Mouse (Mus musculus) 3134 (cell line): ENCODE measurements around the gene Mapkbp1.

Experiments
- DNase-seq: peaks from one replicate; pipeline ENCODE4 v3.0.0-alpha.2; 2011; ENCODE audit warnings: low spot score; ENCODE audit not compliant: insufficient read length; ENCODE audit errors: extremely low read depth

The Mapkbp1 gene

DNA sequence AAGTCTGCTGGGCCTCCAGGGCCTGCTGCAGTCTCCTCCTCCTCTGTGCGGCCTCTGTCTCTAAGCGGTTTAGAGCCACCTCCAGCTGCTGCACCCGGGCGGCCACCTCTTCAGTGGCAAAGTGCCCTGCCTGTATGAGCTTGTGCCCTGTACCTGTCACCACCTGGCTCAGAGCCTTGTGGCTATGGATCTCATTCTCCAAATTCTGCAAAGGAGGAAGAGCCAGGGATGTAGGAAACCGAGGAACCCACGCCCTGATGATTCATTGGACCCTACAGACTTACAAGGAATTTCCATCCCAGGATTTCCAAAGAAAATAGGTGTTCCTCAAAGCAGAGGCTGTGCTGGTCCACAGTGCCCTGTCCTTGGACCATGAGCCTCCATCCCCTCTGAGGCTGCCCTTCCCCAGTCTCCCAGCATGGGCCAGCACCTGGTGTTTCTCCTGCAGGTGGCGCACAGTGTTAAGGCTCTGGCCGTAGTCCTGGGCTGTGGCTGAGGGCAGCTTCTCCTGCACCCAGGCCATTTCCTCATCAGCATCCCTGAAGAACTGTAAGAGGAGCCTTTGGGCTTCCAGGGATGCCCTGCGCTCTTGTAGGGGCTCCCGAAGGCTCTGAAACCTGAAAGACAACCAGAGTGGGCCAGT is 77.3 kb downstream of the Mapkbp1 start:
- peak; percentile 41 for DNase-seq

DNA sequence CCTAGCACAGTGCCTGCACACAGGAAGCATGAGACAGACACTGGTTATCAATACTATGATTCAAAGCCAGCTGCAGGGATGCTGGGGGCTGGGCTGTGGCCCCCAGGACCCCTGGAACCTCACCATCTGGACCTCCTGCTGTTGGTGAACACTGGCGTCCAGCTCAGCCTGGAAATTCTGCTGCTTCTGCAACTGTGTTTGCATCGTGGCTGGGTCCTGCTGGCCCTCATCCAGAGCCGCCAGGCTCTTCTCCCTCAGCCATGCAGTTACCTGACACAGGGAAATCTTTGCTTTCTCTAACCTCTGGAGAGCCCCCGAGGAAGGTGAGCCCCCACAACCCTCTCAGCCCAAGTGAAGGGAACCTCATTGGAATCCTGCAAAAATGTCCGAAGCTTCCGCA is 78.9 kb downstream of the Mapkbp1 start:
- no peak for DNase-seq

DNA sequence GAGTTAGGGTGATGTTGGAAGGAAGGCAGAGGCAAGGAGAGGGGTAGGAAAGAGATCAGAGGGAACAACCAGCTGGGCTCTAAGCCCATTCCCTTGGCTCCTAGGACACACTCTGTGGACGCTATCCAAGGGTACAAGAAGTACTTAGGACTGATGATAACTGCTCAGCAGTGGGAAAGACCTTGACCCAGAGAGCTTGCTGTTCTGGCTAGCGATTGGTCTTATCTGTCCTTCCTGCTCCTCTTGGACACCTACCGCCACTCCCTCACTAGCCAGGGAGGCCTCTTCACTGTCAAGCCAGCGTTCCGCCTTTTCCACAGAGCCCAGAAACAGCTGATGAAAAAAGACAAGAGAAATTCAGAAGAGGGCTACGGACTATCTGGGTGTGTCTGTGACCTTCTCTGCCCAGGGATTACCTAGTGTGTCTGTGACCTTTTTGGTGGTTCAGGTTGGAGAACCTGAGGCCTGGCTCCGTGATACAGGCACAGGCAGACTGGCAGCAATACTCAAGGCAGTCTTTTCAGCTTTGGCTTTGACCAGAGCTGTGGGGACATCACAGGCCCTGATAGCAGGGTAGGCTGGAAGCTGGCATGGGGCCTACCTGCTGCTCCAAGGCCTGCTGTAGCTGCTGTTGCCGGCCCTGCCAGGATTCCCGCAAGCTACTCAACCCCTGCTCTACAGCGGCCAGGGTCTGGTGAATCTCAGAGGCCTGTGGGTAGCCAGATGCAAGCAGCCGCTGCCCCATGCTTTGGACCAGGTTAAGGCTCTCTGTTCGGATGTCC is 82.5 kb downstream of the Mapkbp1 start:
- no peak for DNase-seq

DNA sequence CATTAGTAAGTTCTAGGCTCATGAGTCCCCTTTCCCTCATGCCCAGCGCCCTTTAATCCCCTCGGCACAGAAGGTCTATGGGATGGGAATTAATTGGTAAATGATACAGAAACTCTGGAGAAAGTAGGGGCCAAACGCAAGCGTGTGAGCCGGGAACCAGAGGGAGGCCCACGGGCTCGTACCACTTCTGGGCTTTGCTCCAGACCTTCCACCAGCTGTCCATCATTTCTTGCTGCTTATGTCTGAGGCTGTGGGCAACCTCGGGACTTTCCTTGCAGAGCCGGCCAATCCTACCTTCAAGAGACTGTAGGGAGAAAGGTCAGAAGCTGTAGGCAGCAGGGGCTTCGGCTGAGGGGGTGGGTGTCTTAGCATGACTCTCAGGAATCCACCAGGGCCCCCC is 83.4 kb downstream of the Mapkbp1 start:
- DNase-seq = no peak

DNA sequence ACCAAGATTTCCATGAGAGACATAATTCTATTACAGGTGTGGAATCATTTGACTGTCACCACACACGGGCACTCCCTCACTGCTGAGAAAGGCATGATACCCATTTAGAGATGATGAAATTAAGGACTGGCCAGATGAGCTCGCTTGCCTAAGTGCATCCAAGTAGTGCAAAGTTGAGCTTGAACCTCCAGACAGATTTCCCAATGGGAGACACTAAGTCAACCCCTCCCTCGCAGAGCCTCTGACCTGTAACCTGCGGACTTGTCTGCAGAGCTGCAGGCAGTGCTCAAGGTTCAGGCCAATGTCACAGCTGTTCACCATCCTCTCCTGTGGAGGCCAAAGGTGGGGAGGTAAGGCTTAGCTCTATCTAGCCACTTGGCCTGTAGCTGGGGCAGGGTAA is 86.3 kb downstream of the Mapkbp1 start:
- DNase-seq = no peak

DNA sequence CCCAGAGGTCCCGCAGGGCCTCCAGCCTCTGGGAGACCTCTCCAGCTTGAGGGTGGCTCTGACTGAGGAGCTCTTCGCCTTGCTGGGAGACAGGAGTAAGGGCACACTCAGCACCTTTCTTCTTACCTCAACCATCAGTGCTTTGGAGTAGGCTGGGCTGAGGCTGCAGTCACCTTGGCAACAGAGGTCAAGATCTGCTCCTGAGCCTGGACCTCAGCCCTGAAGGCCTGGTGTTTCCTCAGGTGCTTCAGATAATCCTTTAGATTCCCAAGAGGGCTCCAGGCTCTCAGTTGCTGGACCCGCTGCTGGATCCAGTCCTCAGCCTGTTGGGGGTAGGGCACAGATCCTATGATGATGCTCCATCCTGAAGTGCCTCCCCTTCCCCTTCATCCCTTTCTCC is 87.0 kb downstream of the Mapkbp1 start:
- DNase-seq = no peak

DNA sequence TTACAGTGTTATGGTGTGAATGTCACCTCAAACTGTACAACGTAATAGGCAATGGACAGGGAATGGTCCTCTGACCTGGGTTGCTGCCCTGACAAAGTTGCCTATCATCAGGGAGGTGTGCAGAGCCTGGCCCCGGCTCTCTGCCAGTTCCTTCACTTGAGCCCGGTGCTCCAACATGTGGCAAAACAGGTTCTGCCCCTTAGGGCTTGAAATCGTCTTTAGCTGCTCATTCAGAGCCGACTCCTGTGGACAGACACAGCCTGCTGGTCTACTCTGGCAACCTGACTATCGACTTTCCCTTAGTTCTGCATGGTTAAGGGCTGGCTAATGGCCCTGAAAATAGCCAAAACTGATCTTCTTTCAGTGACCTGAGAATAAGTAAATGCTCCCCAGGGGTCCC is 87.7 kb downstream of the Mapkbp1 start:
- no peak for DNase-seq

DNA sequence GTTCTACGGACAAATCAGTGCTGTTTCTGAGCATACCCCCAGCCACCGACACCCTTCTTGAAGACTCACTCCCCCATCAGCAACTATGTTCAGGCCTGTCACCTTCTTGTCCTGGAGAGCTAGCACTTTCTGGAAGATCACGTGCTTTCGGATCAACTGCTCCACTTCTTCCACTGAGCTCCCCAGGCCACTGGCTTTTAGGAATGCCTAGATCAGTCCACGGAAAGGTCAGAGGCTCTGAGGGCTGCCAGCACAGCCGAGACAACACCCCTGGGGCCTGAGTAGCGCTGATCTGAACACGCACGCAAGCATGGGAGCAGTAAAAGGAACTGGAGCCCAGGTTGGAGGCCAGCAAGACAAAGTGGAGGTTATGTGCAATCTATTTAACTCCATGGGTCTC is 88.2 kb downstream of the Mapkbp1 start:
- DNase-seq = no peak

DNA sequence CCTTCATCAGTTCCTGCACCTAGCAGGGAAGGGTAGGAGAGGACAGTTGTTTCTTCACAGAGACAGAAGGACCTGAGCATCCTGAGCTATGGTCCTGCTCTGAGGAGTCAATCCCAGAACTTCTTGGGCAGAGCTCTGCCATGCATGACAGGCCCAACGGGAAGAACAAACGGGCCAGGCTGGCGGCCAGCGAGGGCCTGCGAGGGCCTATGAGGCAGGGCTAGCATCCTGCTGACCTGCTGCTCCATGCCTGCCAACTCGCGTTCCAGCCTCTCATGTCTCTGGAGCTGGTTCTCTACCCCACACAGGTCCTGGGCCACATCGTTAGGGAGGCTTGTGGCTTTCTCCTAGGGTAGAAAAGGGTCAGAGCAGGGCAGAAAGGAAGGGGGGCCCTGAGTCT is 89.7 kb downstream of the Mapkbp1 start:
- DNase-seq = no peak

DNA sequence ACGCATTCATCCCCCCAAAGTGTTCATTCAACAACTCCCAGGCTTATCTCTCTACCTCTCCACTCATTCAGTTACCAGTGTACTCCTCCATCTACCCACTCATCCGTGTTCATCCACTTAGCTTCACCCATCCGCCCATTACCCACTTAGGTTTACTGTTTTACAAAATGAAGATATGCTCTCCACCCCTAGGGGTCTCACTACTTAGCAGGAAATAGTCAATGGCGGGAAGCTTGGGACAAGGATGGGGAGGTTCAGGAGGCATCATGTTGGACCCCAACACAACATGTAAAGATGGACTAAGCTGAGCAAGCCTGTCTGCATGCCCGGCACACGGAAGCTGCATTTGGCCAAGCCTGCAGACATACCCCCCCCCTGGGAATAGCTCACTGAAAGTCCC is 92.1 kb downstream of the Mapkbp1 start:
- DNase-seq = no peak

DNA sequence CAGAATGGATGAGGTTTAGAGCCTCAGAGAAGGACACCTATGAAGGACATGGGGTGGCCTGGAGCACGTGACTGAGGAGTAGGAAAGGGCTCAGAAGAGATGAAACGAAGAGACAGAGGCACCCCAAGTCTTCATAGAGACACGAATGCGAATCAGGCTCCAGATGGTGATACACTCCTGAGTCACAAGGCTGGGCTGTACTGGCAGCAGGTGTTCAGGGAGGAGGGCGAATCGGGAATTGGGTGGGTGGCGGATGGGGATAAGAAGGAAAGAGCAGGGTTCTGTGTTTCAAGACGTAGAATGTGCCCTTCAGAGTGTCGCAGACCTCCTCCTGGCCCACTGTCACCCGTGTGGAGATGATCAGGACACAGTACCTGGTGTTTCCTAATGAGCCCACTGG is 92.7 kb downstream of the Mapkbp1 start:
- DNase-seq = no peak

DNA sequence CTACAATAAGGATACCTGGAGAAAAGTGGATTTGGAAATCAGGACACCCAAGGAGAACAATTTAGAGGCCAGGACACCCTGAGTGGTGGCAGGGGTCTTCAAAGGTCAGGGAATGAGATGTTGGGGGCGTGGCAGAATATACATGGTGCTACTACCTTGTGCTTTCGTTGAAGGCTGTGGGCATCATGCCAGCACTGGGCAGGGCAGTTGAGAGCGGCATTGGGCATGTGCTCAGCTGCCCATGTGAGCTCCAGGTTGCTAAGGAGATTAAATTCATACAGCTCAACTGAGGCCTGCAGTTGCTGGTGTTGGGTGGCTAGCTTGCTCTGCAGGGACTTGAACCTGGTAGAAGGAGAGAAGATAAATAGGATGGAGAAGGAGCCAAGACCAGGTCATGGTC is 93.7 kb downstream of the Mapkbp1 start:
- no peak for DNase-seq

DNA sequence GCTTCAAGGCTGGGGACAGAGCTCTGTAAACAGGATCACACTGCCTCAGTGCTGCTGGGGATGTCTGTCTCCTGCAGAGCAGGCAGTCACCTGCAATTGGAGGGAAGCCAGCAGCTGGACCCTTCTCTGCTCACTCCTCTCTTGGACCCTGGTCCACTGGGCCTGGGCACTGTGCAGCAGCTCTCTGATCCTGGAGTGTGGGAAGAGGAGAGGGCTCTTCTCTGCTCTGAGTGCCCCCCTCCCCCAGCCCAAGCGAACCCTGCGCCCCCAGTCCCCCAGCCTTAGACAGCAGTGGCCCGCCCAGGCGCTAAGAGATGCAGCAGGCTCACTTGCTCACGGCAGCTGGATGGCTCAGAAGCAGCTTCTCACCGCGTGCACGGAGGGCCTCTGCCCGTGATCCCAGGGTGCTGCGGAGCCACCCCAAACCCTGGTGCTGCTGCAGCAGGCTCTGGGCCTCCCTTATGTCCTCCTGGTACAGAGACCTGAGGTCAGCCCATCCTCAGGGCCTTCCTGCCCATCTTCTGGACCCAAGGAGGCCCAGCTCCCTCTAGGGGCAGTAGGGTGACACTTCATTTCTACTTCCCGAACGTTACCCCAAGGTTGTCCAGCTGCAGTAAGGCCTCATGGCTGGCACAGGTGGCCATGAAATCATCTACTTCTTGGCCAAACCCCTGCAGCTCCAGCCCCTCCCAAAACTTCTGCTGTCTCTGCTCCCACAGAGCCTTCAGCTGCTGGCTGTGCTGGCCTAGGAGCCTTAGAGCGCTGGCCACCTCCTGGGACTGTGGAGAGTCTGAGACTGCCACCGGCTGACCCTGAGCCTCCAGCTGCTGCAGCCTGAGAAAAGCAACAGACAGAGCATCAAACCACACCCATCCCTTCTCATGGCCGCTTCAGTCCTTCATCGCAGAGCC is 96.3 kb downstream of the Mapkbp1 start:
- no peak for DNase-seq

DNA sequence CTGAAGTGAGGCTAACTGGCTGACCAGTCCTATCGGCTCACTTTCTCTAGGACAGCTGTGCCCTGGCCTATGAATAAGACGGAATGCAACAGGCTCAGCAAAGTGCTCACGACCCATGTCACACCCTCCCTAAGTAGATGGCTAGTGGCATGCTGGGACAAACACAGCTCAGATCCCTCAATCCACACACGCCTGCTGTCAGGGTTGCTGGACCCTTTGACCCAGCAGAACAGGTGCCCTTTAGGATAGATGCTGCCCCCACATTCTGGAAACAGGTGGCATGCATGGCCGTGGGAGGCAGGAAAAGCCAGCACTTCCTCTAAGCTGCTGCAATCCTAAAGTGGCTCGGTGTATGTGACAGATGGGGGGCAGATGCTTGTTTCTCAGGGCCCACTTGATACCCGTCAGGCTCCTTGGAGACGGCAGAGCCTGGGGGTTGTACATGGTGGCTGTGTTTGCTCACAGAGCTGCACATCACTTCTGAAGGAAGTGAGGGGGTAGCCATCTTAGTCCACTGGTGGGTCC is 97.0 kb downstream of the Mapkbp1 start:
- DNase-seq = no peak

DNA sequence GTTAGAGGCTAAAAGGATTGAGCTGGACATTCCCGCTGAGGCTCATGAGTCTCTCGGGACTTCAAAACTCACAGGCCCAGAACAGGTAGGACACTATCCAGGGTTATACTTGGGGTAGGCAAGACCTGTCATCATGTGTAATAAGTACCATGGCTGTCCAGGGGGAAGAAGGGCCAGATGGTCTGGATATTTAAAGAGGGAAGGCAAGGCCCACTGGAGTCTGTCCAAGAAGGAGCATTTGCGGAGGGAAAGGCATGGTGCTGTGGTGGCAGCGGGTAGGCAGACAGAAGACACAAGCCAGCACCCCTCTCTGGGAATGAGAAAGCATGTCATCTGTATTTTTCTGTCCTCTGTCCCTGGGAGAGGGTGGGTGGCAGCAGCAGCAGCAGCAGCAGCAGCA is 101.6 kb downstream of the Mapkbp1 start:
- no peak for DNase-seq

DNA sequence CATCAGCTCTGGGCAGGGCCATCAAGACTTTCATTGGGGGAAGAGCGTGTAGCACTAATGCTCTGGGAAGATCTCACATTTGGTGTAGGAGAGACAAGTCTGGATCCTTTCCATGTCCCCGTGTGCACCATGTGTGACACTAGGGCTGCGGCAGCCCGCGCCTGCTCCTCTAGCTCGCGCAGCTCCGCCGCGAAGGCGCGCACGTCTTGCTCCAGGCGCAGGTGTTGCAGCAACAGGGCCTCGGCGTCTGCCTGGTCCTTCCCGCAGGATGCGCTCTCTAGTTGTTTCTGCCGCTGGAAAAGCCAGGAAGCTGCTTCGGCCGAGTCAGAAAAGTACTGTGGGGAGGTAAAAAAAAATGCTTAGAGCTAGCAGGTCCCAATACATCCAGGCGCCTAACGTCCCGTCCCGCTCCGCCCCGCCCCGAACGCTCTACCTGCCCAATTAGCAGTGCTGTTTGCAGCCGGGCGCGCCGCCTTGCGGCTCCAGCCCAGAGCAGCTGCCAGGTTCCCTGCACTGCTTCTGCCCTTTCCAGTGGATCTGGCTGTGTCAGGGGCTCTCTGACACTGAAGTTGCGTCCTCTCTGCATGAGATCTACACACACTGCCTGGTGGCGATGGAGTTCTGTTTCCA is 103.7 kb downstream of the Mapkbp1 start:
- DNase-seq = no peak
